Comparison of ENCODE assay signal across 8 mouse cellular contexts in genomic region chr5:32588136-32588535, GRCm38 (mm10). TPM values are rescaled to one million over a fixed set of nuclear protein-coding genes. Genes with fewer than 3 reads are reported as not detected.
A peak's percentile ranks its signal among the peaks of the same experiment; 100 is the strongest.
DNase-seq lines count a peak whose midpoint lies in the region; ATAC-seq lines count a peak whose summit lies in the region.

No protein-coding gene starts in this region.

- 16% methylated on average over 5 of the region's 5 CpGs for WGBS in hindbrain, embryonic 14.5 days
- 17% methylated on average over 5 of the region's 5 CpGs for WGBS in hindbrain, embryonic 13.5 days

- H3K36me3 ChIP-seq in hindbrain, embryonic 14.5 days (replicated peaks; ENCODE audit: control insufficient read depth, insufficient read depth) = no peaks in the 10 kb centered on the region
- no peaks in the 10 kb centered on the region for H3K36me3 ChIP-seq in hindbrain, embryonic 13.5 days

- no peak overlapping the region for H3K4me2 ChIP-seq in hindbrain, embryonic 14.5 days (replicated peaks)
- H3K4me2 ChIP-seq in hindbrain, embryonic 13.5 days = no peak overlapping the region

- H3K4me3 ChIP-seq in hindbrain, embryonic 14.5 days (replicated peaks; ENCODE audit: low read length) = no peak overlapping the region
- no peak overlapping the region for H3K4me3 ChIP-seq in hindbrain, embryonic 13.5 days

- H3K27me3 ChIP-seq in hindbrain, embryonic 14.5 days (ENCODE audit: control insufficient read depth, insufficient read depth, low read length) = no peaks in the 10 kb centered on the region
- H3K27me3 ChIP-seq in hindbrain, embryonic 13.5 days = no peaks in the 10 kb centered on the region

- DNase-seq in hindbrain, embryonic 14.5 days (ENCODE audit: low spot score) = peak; percentile 83
- DNase-seq in Muller cell, postnatal 12 days (ENCODE audit: inconsistent ontology term) = peak; percentile 30
- DNase-seq in cerebellum, postnatal 14 days = peak; percentile 77 to 78
- DNase-seq in gastrocnemius, postnatal 10 days = peak; percentile 52
- peak; percentile 30 to 54 for DNase-seq in layer of hippocampus, postnatal 36 days
- peak; percentile 61 for DNase-seq in naive thymus-derived CD4-positive, alpha-beta T cell, adult 2 months (ENCODE audit: low read depth)
- peak; percentile 7 to 19 for DNase-seq in thymus, postnatal 36 days

- no peaks in the 10 kb centered on the region for H3K9me3 ChIP-seq in hindbrain, embryonic 14.5 days (ENCODE audit: control insufficient read depth, low read length)
- no peaks in the 10 kb centered on the region for H3K9me3 ChIP-seq in hindbrain, embryonic 13.5 days

- H3K27ac ChIP-seq in hindbrain, embryonic 14.5 days = no peak overlapping the region
- no peak overlapping the region for H3K27ac ChIP-seq in hindbrain, embryonic 13.5 days

- no peak for ATAC-seq in hindbrain, embryonic 14.5 days (ENCODE audit: low FRiP score)
- no peak for ATAC-seq in hindbrain, embryonic 13.5 days (ENCODE audit: low FRiP score)

- H3K9ac ChIP-seq in hindbrain, embryonic 14.5 days = no peak overlapping the region
- no peak overlapping the region for H3K9ac ChIP-seq in hindbrain, embryonic 13.5 days

- H3K4me1 ChIP-seq in hindbrain, embryonic 14.5 days (replicated peaks; ENCODE audit: control insufficient read depth, insufficient read depth, low read length) = no peaks in the 10 kb centered on the region
- H3K4me1 ChIP-seq in hindbrain, embryonic 13.5 days (replicated peaks) = no peaks in the 10 kb centered on the region

RNA-seq across cellular contexts. Expression of gene Yes1, which starts 22.8 kb away (rescaled TPM):
- 25.0 and 27.2 TPM in 2 replicates for polyA plus RNA-seq in hindbrain, embryonic 14.5 days (2014; fragmentation: Nextera tagmentation; extraction: Ambion mirVana)
- polyA plus RNA-seq in hindbrain, embryonic 13.5 days (2015; fragmentation: Nextera tagmentation; extraction: Ambion mirVana) = 21.8 and 22.6 TPM in 2 replicates
- 10 to 100 TPM; 18.6 to 23.6 TPM for total RNA-seq in gastrocnemius, postnatal 10 days (2021)
- 10 to 100 TPM; 12.8 to 13.9 TPM for total RNA-seq in layer of hippocampus, postnatal 36 days (2021)

Comparison
In these comparisons a context has a peak if more than half of its experiments do, and no peak if none do; other contexts are left out.
1. DNase-seq: peak in every context shown above with its lines; median percentile 83 in hindbrain, embryonic 14.5 days; 78 in cerebellum, postnatal 14 days; 61 in naive thymus-derived CD4-positive, alpha-beta T cell, adult 2 months; 52 in gastrocnemius, postnatal 10 days; 42 in layer of hippocampus, postnatal 36 days; 30 in Muller cell, postnatal 12 days; 13 in thymus, postnatal 36 days.